Mouse (Mus musculus): ENCODE results near the gene Mt3. TPM values are rescaled to one million over a fixed set of nuclear protein-coding genes. Genes with fewer than 3 reads are reported as not detected.
"Not testable (repeated sequence)": the region's sequence is repeated elsewhere in the genome, so short reads cannot be mapped to it uniquely, and the experiment has no call there.

Gene Mt3
- polyA plus RNA-seq, 1 experiment from 2014 or later, result 0.95 TPM

GRCm38 (mm10) chr8:94118776-94119430 lies 33.5 kb upstream of the Mt3 start:
- no peak overlapping the region for H3K4me2 ChIP-seq
- H3K36me3 ChIP-seq (ENCODE audit: control insufficient read depth, insufficient read depth, low read length), result no peaks in the 10 kb centered on the region
- no peak overlapping the region for H3K9ac ChIP-seq (ENCODE audit: low read depth, low read length)
- 19% methylated on average over 6 of the region's 6 CpGs for WGBS
- H3K9me3 ChIP-seq (ENCODE audit: control insufficient read depth, low read length), result no peaks in the 10 kb centered on the region
- no peak overlapping the region for H3K4me3 ChIP-seq (ENCODE audit: low read depth, low read length)
- DNase-seq (ENCODE audit: low spot score), result no peak
- H3K27me3 ChIP-seq (replicated peaks; ENCODE audit: control insufficient read depth, insufficient read depth, low read length), result no peaks in the 10 kb centered on the region
- peaks cover 6% of the 10 kb centered on the region; the same call in 1 of the 2 replicates for H3K4me1 ChIP-seq (replicated peaks; ENCODE audit: control insufficient read depth, insufficient read depth, low read length)
- H3K27ac ChIP-seq (ENCODE audit: low read depth, low read length), result no peak overlapping the region
- peak; percentile 94 for ATAC-seq (replicated peaks; ENCODE audit: low FRiP score)

GRCm38 (mm10) chr8:94121625-94122024 lies 30.8 kb upstream of the Mt3 start:
- ATAC-seq (replicated peaks; ENCODE audit: low FRiP score), result no peak
- H3K27ac ChIP-seq (ENCODE audit: low read depth, low read length), result no peak overlapping the region; the same call in 1 of the 2 replicates
- DNase-seq (ENCODE audit: low spot score), result no peak
- H3K36me3 ChIP-seq (ENCODE audit: control insufficient read depth, insufficient read depth, low read length), result no peaks in the 10 kb centered on the region
- no peak overlapping the region for H3K4me2 ChIP-seq
- no peak overlapping the region for H3K4me3 ChIP-seq (ENCODE audit: low read depth, low read length)
- no peaks in the 10 kb centered on the region; the same call in 1 of the 2 replicates for H3K27me3 ChIP-seq (replicated peaks; ENCODE audit: control insufficient read depth, insufficient read depth, low read length)
- WGBS, result 81% methylated on average over 9 of the region's 9 CpGs
- H3K9me3 ChIP-seq (ENCODE audit: control insufficient read depth, low read length), result no peaks in the 10 kb centered on the region
- no peak overlapping the region for H3K9ac ChIP-seq (ENCODE audit: low read depth, low read length)
- H3K4me1 ChIP-seq (replicated peaks; ENCODE audit: control insufficient read depth, insufficient read depth, low read length), result peaks cover 6% of the 10 kb centered on the region; the same call in 1 of the 2 replicates

- Histone ChIP-seq H3K27ac (ENCODE audit: low read depth, low read length) (no peak overlapping the region), H3K4me2 (no peak overlapping the region), H3K36me3 (ENCODE audit: control insufficient read depth, insufficient read depth, low read length) (no peaks in the 10 kb centered on the region), H3K9ac (ENCODE audit: low read depth, low read length) (no peak overlapping the region), H3K4me3 (ENCODE audit: low read depth, low read length) (no peak overlapping the region), H3K27me3 (replicated peaks; ENCODE audit: control insufficient read depth, insufficient read depth, low read length) (no peaks in the 10 kb centered on the region; the same call in 1 of the 2 replicates), H3K4me1 (replicated peaks; ENCODE audit: control insufficient read depth, insufficient read depth, low read length) (peaks cover 6% of the 10 kb centered on the region; the same call in 1 of the 2 replicates), H3K9me3 (ENCODE audit: control insufficient read depth, low read length) (no peaks in the 10 kb centered on the region)
- DNase-seq (ENCODE audit: low spot score) (no peak), ATAC-seq (replicated peaks; ENCODE audit: low FRiP score) (no peak)
- 47% methylated on average over 8 of the region's 8 CpGs for WGBS
Measured at GRCm38 (mm10) chr8:94122711-94123468, 29.5 kb upstream of the Mt3 start.

DNA sequence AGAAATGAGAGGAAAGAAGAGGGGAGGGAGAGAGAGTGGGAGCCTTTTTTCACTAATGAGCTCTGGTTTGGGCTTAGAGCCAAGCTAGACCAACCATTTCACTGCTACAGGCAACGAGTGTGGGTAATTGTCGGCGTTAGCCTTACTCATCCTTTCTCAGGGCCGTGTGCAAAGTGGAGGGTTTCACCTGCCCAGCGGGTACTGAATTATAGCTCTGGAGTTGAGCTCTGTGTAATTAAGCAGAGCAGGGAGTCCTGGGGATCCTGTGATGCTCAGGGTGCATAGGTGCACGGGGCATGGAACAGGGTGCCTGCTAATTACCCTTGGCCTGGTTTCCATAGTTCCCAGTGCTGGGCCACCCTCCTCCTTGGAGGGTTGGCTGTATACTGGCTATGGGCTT lies 24.7 kb upstream of the Mt3 start:
- WGBS, result 71% methylated on average over 6 of the region's 6 CpGs
- no peak overlapping the region for H3K27ac ChIP-seq (ENCODE audit: low read depth, low read length)
- H3K4me3 ChIP-seq (ENCODE audit: low read depth, low read length), result no peak overlapping the region
- no peak overlapping the region for H3K4me2 ChIP-seq
- H3K9ac ChIP-seq (ENCODE audit: low read depth, low read length), result no peak overlapping the region
- no peaks in the 10 kb centered on the region for H3K36me3 ChIP-seq (ENCODE audit: control insufficient read depth, insufficient read depth, low read length)
- no peaks in the 10 kb centered on the region for H3K4me1 ChIP-seq (replicated peaks; ENCODE audit: control insufficient read depth, insufficient read depth, low read length)
- DNase-seq (ENCODE audit: low spot score), result no peak
- no peak for ATAC-seq (replicated peaks; ENCODE audit: low FRiP score)
- H3K9me3 ChIP-seq (ENCODE audit: control insufficient read depth, low read length), result no peaks in the 10 kb centered on the region
- no peaks in the 10 kb centered on the region; the same call in 1 of the 2 replicates for H3K27me3 ChIP-seq (replicated peaks; ENCODE audit: control insufficient read depth, insufficient read depth, low read length)

- Histone ChIP-seq H3K4me1 (replicated peaks; ENCODE audit: control insufficient read depth, insufficient read depth, low read length) (no peaks in the 10 kb centered on the region), H3K36me3 (ENCODE audit: control insufficient read depth, insufficient read depth, low read length) (no peaks in the 10 kb centered on the region), H3K9ac (ENCODE audit: low read depth, low read length) (no peak overlapping the region), H3K27me3 (replicated peaks; ENCODE audit: control insufficient read depth, insufficient read depth, low read length) (no peaks in the 10 kb centered on the region; the same call in 1 of the 2 replicates), H3K27ac (ENCODE audit: low read depth, low read length) (no peak overlapping the region), H3K4me3 (ENCODE audit: low read depth, low read length) (no peak overlapping the region), H3K9me3 (ENCODE audit: control insufficient read depth, low read length) (no peaks in the 10 kb centered on the region), H3K4me2 (no peak overlapping the region)
- ATAC-seq (replicated peaks; ENCODE audit: low FRiP score), result no peak
- DNase-seq (ENCODE audit: low spot score), result no peak
- WGBS, result 82% methylated on average over 6 of the region's 6 CpGs
Measured at GRCm38 (mm10) chr8:94129133-94129789, 23.1 kb upstream of the Mt3 start.

DNA sequence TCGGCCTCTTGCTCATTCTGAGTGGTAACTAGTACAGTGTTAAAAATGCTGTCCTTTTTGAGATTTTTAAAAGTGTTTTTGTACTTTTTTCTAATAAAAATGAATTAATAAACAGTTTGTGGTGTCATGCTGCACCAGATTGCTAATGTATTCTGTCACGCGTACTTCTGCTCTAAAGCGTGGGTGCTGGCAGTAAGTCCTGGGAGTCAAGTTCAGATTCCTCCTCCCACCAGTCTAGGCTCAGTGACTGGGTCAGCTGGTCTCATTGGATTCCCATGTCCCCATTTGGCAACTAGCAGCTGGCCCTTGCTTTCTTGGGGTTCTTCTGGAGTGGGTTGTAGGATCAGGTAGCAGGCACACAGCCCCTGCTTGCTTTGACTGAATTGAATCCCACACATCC lies 22.3 kb upstream of the Mt3 start:
- Histone ChIP-seq H3K36me3 (ENCODE audit: control insufficient read depth, insufficient read depth, low read length) (no peaks in the 10 kb centered on the region), H3K4me3 (ENCODE audit: low read depth, low read length) (no peak overlapping the region), H3K4me2 (no peak overlapping the region), H3K27ac (ENCODE audit: low read depth, low read length) (no peak overlapping the region), H3K4me1 (replicated peaks; ENCODE audit: control insufficient read depth, insufficient read depth, low read length) (peaks cover 4% of the 10 kb centered on the region; the same call in 1 of the 2 replicates), H3K27me3 (replicated peaks; ENCODE audit: control insufficient read depth, insufficient read depth, low read length) (no peaks in the 10 kb centered on the region; the same call in 1 of the 2 replicates), H3K9ac (ENCODE audit: low read depth, low read length) (no peak overlapping the region), H3K9me3 (ENCODE audit: control insufficient read depth, low read length) (no peaks in the 10 kb centered on the region)
- WGBS, result 92% methylated on average over 4 of the region's 4 CpGs
- no peak for ATAC-seq (replicated peaks; ENCODE audit: low FRiP score)
- DNase-seq (ENCODE audit: low spot score), result no peak

GRCm38 (mm10) chr8:94132096-94132495 lies 20.3 kb upstream of the Mt3 start:
- no peaks in the 10 kb centered on the region for H3K27me3 ChIP-seq (replicated peaks; ENCODE audit: control insufficient read depth, insufficient read depth, low read length)
- WGBS, result 56% methylated on average over 5 of the region's 5 CpGs
- ATAC-seq (replicated peaks; ENCODE audit: low FRiP score) (no peak), DNase-seq (ENCODE audit: low spot score) (no peak)
- no peak overlapping the region for H3K4me2 ChIP-seq
- no peak overlapping the region for H3K4me3 ChIP-seq (ENCODE audit: low read depth, low read length)
- no peak overlapping the region for H3K9ac ChIP-seq (ENCODE audit: low read depth, low read length)
- H3K36me3 ChIP-seq (ENCODE audit: control insufficient read depth, insufficient read depth, low read length), result no peaks in the 10 kb centered on the region
- H3K27ac ChIP-seq (ENCODE audit: low read depth, low read length), result no peak overlapping the region
- no peaks in the 10 kb centered on the region for H3K9me3 ChIP-seq (ENCODE audit: control insufficient read depth, low read length)
- H3K4me1 ChIP-seq (replicated peaks; ENCODE audit: control insufficient read depth, insufficient read depth, low read length), result peaks cover 4% of the 10 kb centered on the region; the same call in 1 of the 2 replicates

DNA sequence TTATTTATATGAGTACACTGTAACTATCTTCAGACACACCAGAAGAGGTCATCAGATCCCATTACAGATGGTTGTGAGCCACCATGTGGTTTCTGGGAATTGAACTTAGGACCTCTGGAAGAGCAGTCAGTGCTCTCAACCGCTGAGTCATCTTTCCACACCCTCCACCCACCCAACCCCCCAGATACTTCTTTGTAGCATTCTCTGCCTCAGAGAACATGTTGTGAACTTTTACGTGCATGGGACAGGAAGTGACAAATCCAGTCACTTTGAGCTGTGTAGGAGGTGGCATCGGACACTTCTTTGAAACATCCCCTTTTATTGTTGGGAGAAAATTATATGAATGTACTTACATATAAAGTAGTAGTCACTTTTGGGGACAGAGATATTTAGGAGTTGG lies 17.8 kb upstream of the Mt3 start:
- H3K27me3 ChIP-seq (replicated peaks; ENCODE audit: control insufficient read depth, insufficient read depth, low read length); H3K9ac ChIP-seq (ENCODE audit: low read depth, low read length); H3K9me3 ChIP-seq (ENCODE audit: control insufficient read depth, low read length); DNase-seq (ENCODE audit: low spot score); H3K4me1 ChIP-seq (replicated peaks; ENCODE audit: control insufficient read depth, insufficient read depth, low read length); H3K27ac ChIP-seq (ENCODE audit: low read depth, low read length); H3K4me2 ChIP-seq; H3K36me3 ChIP-seq (ENCODE audit: control insufficient read depth, insufficient read depth, low read length); ATAC-seq (replicated peaks; ENCODE audit: low FRiP score); H3K4me3 ChIP-seq (ENCODE audit: low read depth, low read length): not testable (repeated sequence)
- WGBS, result 49% methylated on average over 3 of the region's 3 CpGs

Measured in liver, embryonic 11.5 days (tissue).